Mouse (Mus musculus): ENCODE results near the gene Itga6. TPM values are rescaled to one million over a fixed set of nuclear protein-coding genes. Genes with fewer than 3 reads are reported as not detected.
A peak's percentile ranks its signal among the peaks of the same experiment; 100 is the strongest.
"Not testable (repeated sequence)": the region's sequence is repeated elsewhere in the genome, so short reads cannot be mapped to it uniquely, and the experiment has no call there.

Gene Itga6
- polyA plus RNA-seq, 1 experiment from 2014 or later, result 95.8 TPM

- Histone ChIP-seq H3K27me3 (ENCODE audit: control insufficient read depth, insufficient read depth, low read length) (no peaks in the 10 kb centered on the region), H3K9ac (ENCODE audit: low read depth, low read length) (no peak overlapping the region), H3K9me3 (ENCODE audit: control insufficient read depth, low read length) (no peaks in the 10 kb centered on the region), H3K27ac (ENCODE audit: low read depth, low read length) (no peak overlapping the region), H3K4me1 (ENCODE audit: control insufficient read depth, insufficient read depth, low read length) (no peaks in the 10 kb centered on the region), H3K4me3 (ENCODE audit: low read length) (no peak overlapping the region), H3K36me3 (ENCODE audit: control insufficient read depth, insufficient read depth, low read length) (peaks cover 13% of the 10 kb centered on the region; the same call in 1 of the 2 replicates), H3K4me2 (replicated peaks; ENCODE audit: low read depth, low read length) (no peak overlapping the region)
- ATAC-seq (ENCODE audit: low FRiP score, low TSS enrichment), result no peak
- 81% methylated on average over 4 of the region's 4 CpGs for WGBS
Measured at GRCm38 (mm10) chr2:71888437-71888836, 143.0 kb downstream of the Itga6 start.

- no peak overlapping the region for H3K4me2 ChIP-seq (replicated peaks; ENCODE audit: low read depth, low read length)
- H3K4me1 ChIP-seq (ENCODE audit: control insufficient read depth, insufficient read depth, low read length), result no peaks in the 10 kb centered on the region
- H3K4me3 ChIP-seq (ENCODE audit: low read length), result no peak overlapping the region
- no peak for ATAC-seq (ENCODE audit: low FRiP score, low TSS enrichment)
- H3K27me3 ChIP-seq (ENCODE audit: control insufficient read depth, insufficient read depth, low read length), result no peaks in the 10 kb centered on the region
- no peaks in the 10 kb centered on the region for H3K9me3 ChIP-seq (ENCODE audit: control insufficient read depth, low read length)
- peaks cover 13% of the 10 kb centered on the region; the same call in 1 of the 2 replicates for H3K36me3 ChIP-seq (ENCODE audit: control insufficient read depth, insufficient read depth, low read length)
- H3K27ac ChIP-seq (ENCODE audit: low read depth, low read length), result no peak overlapping the region
- no peak overlapping the region for H3K9ac ChIP-seq (ENCODE audit: low read depth, low read length)
- WGBS, result 85% methylated on average over 2 of the region's 2 CpGs
Measured at GRCm38 (mm10) chr2:71891536-71891935, 146.1 kb downstream of the Itga6 start.

GRCm38 (mm10) chr2:71892741-71893349 lies 147.4 kb downstream of the Itga6 start:
- no peak overlapping the region for H3K27ac ChIP-seq (ENCODE audit: low read depth, low read length)
- H3K9ac ChIP-seq (ENCODE audit: low read depth, low read length), result no peak overlapping the region
- no peak for ATAC-seq (ENCODE audit: low FRiP score, low TSS enrichment)
- peaks cover 13% of the 10 kb centered on the region; the same call in 1 of the 2 replicates for H3K36me3 ChIP-seq (ENCODE audit: control insufficient read depth, insufficient read depth, low read length)
- 81% methylated on average over 7 of the region's 7 CpGs for WGBS
- no peak overlapping the region for H3K4me2 ChIP-seq (replicated peaks; ENCODE audit: low read depth, low read length)
- no peaks in the 10 kb centered on the region for H3K9me3 ChIP-seq (ENCODE audit: control insufficient read depth, low read length)
- H3K27me3 ChIP-seq (ENCODE audit: control insufficient read depth, insufficient read depth, low read length), result no peaks in the 10 kb centered on the region
- no peak overlapping the region for H3K4me3 ChIP-seq (ENCODE audit: low read length)
- H3K4me1 ChIP-seq (ENCODE audit: control insufficient read depth, insufficient read depth, low read length), result 0 out of 2 replicates have a peak, but pooled peaks cover 6% of the 10 kb centered on the region

GRCm38 (mm10) chr2:71895596-71896286 lies 150.3 kb downstream of the Itga6 start:
- Histone ChIP-seq H3K36me3 (ENCODE audit: control insufficient read depth, insufficient read depth, low read length) (peaks cover 10% of the 10 kb centered on the region; the same call in 1 of the 2 replicates), H3K4me3 (ENCODE audit: low read length) (no peak overlapping the region), H3K27me3 (ENCODE audit: control insufficient read depth, insufficient read depth, low read length) (no peaks in the 10 kb centered on the region), H3K9ac (ENCODE audit: low read depth, low read length) (no peak overlapping the region), H3K9me3 (ENCODE audit: control insufficient read depth, low read length) (no peaks in the 10 kb centered on the region), H3K4me2 (replicated peaks; ENCODE audit: low read depth, low read length) (no peak overlapping the region), H3K27ac (ENCODE audit: low read depth, low read length) (no peak overlapping the region), H3K4me1 (ENCODE audit: control insufficient read depth, insufficient read depth, low read length) (0 out of 2 replicates have a peak, but pooled peaks cover 6% of the 10 kb centered on the region)
- ATAC-seq (ENCODE audit: low FRiP score, low TSS enrichment), result no peak
- WGBS, result 96% methylated on average over 13 of the region's 13 CpGs

GRCm38 (mm10) chr2:71897420-71897819 lies 152.0 kb downstream of the Itga6 start:
- 0 out of 2 replicates have a peak, but pooled peaks cover 6% of the 10 kb centered on the region for H3K4me1 ChIP-seq (ENCODE audit: control insufficient read depth, insufficient read depth, low read length)
- no peaks in the 10 kb centered on the region for H3K9me3 ChIP-seq (ENCODE audit: control insufficient read depth, low read length)
- no peak overlapping the region for H3K4me2 ChIP-seq (replicated peaks; ENCODE audit: low read depth, low read length)
- no peak overlapping the region for H3K4me3 ChIP-seq (ENCODE audit: low read length)
- peak overlapping the region; percentile 42; the same call in 1 of the 2 replicates for H3K27ac ChIP-seq (ENCODE audit: low read depth, low read length)
- WGBS, result 31% methylated on average over 12 of the region's 12 CpGs
- H3K9ac ChIP-seq (ENCODE audit: low read depth, low read length), result no peak overlapping the region
- ATAC-seq (ENCODE audit: low FRiP score, low TSS enrichment), result peak; percentile 16; the same call in 1 of the 2 replicates
- no peaks in the 10 kb centered on the region for H3K27me3 ChIP-seq (ENCODE audit: control insufficient read depth, insufficient read depth, low read length)
- peaks cover 7% of the 10 kb centered on the region; the same call in 1 of the 2 replicates for H3K36me3 ChIP-seq (ENCODE audit: control insufficient read depth, insufficient read depth, low read length)

- ATAC-seq (ENCODE audit: low FRiP score, low TSS enrichment), result 0 out of 2 replicates have a peak, but pooled peaks have one; percentile 49
- 53% methylated on average over 8 of the region's 8 CpGs for WGBS
Measured at GRCm38 (mm10) chr2:71898335-71898856, 153.0 kb downstream of the Itga6 start.

GRCm38 (mm10) chr2:71899886-71900285 lies 154.5 kb downstream of the Itga6 start:
- ATAC-seq (ENCODE audit: low FRiP score, low TSS enrichment), result no peak
- WGBS, result 92% methylated on average over 15 of the region's 15 CpGs

More at GRCm38 (mm10) chr2:71898335-71898856, 153.0 kb downstream of the Itga6 start:
- no peaks in the 10 kb centered on the region for H3K36me3 ChIP-seq (ENCODE audit: control insufficient read depth, insufficient read depth, low read length)
- 0 out of 2 replicates have a peak, but pooled peaks cover 6% of the 10 kb centered on the region for H3K4me1 ChIP-seq (ENCODE audit: control insufficient read depth, insufficient read depth, low read length)
- H3K4me2 ChIP-seq (replicated peaks; ENCODE audit: low read depth, low read length), result no peak overlapping the region
- H3K9me3 ChIP-seq (ENCODE audit: control insufficient read depth, low read length), result no peaks in the 10 kb centered on the region
- H3K27me3 ChIP-seq (ENCODE audit: control insufficient read depth, insufficient read depth, low read length), result no peaks in the 10 kb centered on the region
- no peak overlapping the region for H3K27ac ChIP-seq (ENCODE audit: low read depth, low read length)
- no peak overlapping the region for H3K4me3 ChIP-seq (ENCODE audit: low read length)
- H3K9ac ChIP-seq (ENCODE audit: low read depth, low read length), result no peak overlapping the region

GRCm38 (mm10) chr2:71905154-71905553 lies 159.7 kb downstream of the Itga6 start:
- Histone ChIP-seq H3K36me3 (ENCODE audit: control insufficient read depth, insufficient read depth, low read length) (no peaks in the 10 kb centered on the region), H3K4me3 (ENCODE audit: low read length) (no peak overlapping the region), H3K9ac (ENCODE audit: low read depth, low read length) (no peak overlapping the region), H3K4me1 (ENCODE audit: control insufficient read depth, insufficient read depth, low read length) (no peaks in the 10 kb centered on the region), H3K4me2 (replicated peaks; ENCODE audit: low read depth, low read length) (no peak overlapping the region), H3K27ac (ENCODE audit: low read depth, low read length) (no peak overlapping the region), H3K27me3 (ENCODE audit: control insufficient read depth, insufficient read depth, low read length) (no peaks in the 10 kb centered on the region), H3K9me3 (ENCODE audit: control insufficient read depth, low read length) (no peaks in the 10 kb centered on the region)
- WGBS, result 87% methylated on average over 7 of the region's 7 CpGs
- ATAC-seq (ENCODE audit: low FRiP score, low TSS enrichment), result no peak

More at GRCm38 (mm10) chr2:71899886-71900285, 154.5 kb downstream of the Itga6 start:
- H3K4me3 ChIP-seq (ENCODE audit: low read length), result no peak overlapping the region
- H3K4me2 ChIP-seq (replicated peaks; ENCODE audit: low read depth, low read length), result no peak overlapping the region
- H3K27ac ChIP-seq (ENCODE audit: low read depth, low read length), result no peak overlapping the region
- no peaks in the 10 kb centered on the region for H3K9me3 ChIP-seq (ENCODE audit: control insufficient read depth, low read length)
- H3K9ac ChIP-seq (ENCODE audit: low read depth, low read length), result no peak overlapping the region
- H3K4me1 ChIP-seq (ENCODE audit: control insufficient read depth, insufficient read depth, low read length), result 0 out of 2 replicates have a peak, but pooled peaks cover 6% of the 10 kb centered on the region
- no peaks in the 10 kb centered on the region for H3K36me3 ChIP-seq (ENCODE audit: control insufficient read depth, insufficient read depth, low read length)
- no peaks in the 10 kb centered on the region for H3K27me3 ChIP-seq (ENCODE audit: control insufficient read depth, insufficient read depth, low read length)

- H3K9ac ChIP-seq (ENCODE audit: low read depth, low read length); H3K4me3 ChIP-seq (ENCODE audit: low read length); H3K4me1 ChIP-seq (ENCODE audit: control insufficient read depth, insufficient read depth, low read length); H3K4me2 ChIP-seq (replicated peaks; ENCODE audit: low read depth, low read length); H3K27ac ChIP-seq (ENCODE audit: low read depth, low read length); H3K9me3 ChIP-seq (ENCODE audit: control insufficient read depth, low read length); ATAC-seq (ENCODE audit: low FRiP score, low TSS enrichment); H3K27me3 ChIP-seq (ENCODE audit: control insufficient read depth, insufficient read depth, low read length); H3K36me3 ChIP-seq (ENCODE audit: control insufficient read depth, insufficient read depth, low read length): not testable (repeated sequence)
- 94% methylated on average over 8 of the region's 8 CpGs for WGBS
Measured at GRCm38 (mm10) chr2:71906356-71906755, 160.9 kb downstream of the Itga6 start.

Measured in kidney, embryonic 14.5 days (tissue).